Mouse (Mus musculus): ENCODE measurements around the gene App. TPM values are rescaled to one million over a fixed set of nuclear protein-coding genes. Genes with fewer than 3 reads are reported as not detected.

Gene App
- polyA plus RNA-seq, 2 experiments from 2014 or later = 0.20 to 0.30 TPM

DNA sequence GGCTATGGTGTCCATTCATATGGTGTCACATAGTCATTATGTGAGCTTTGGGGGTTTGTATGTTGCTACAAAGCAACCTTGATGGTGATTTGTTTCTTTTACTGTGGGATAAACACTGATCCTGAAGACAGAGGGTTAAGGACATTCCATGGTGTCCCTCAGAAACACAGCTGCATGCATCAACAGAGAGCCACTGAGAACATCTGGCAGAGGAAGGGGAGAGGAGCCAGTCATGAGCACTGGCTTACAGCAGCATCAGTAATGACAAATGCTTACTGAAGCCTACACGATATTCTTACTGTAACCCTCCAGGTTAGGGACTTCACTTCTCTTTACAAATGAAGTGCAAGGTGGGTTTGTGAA, 24.1 kb downstream of the App start:
- no peak for ATAC-seq

DNA sequence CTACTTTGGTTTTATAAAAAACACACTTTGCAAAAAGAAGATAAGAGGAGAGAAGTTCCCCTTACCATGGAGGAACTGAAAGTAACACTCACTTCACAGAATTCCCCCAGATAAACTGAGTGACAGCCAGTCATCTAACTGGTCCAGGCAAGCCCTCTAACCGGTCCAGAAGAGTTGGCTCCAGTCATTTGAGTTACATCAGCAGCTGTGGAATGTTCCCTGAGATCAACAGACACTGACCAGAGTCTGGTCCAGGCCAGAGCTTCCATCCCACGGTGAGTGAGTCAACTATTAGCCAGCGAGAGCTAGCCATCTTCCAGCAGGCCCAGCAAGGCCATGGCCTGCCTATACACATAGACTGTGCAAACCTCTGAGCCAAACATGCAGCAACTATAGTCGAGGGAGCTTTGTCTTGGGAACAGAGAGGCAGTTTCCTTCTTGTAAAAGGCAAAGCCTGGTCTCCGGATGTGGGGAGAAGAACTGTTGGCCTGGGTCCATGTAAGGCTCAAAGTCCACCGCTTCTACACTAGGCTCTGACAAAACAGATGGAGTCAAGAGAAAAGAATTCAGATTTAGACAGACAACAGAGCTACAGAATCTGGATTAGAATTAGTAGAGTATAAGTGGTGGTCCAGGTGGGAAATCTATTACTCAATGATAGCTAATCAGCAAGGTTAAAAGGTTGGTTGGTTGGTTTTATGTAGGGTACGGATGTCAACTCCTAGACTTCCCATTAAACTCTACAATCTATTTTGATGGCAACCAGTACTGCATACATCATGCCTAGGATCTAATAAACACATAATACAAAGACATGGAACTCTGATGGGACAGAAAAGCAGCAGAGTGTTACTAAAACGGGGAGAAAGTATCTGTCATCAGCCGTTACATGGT, 24.7 kb downstream of the App start:
- no peak for ATAC-seq

DNA sequence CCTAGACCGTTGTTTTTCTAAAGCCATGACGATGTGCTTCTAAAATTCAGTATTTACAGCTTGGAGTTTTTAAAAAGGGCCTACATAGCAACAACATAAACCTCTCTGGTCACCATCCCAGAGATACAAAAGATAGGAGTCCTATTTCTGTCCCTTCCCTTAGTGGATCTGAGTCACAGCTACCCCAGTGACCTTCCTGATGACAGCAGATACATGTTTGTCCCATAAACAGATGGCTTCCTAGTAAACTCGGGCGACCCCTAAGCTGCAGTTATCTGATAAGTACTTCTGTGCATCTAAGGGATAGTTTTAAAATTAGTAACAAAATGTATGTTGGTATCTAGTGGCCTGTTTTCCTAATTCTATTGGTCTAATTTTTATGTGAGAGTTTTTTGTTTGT, 26.1 kb downstream of the App start:
- no peak for ATAC-seq

DNA sequence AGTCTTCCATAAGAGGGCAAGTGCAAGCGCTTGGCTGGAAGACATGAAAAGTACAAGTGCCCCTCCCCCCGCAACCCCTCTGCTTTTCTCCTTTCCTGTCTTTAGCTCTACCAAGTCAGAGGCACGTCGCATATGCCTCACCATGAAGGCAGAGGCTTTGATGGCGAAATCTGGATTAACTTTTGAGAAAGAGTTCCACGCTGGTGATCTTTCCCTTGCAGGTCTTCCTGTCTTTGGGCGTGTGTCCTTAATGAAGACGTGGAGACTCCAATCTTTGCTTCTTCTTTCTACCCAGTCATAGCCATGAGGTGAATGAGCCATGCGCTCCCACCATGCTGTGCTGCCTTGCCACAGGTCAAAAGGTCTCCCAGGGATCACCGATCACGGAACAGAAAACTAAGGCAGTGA, 27.8 kb downstream of the App start:
- ATAC-seq = no peak

DNA sequence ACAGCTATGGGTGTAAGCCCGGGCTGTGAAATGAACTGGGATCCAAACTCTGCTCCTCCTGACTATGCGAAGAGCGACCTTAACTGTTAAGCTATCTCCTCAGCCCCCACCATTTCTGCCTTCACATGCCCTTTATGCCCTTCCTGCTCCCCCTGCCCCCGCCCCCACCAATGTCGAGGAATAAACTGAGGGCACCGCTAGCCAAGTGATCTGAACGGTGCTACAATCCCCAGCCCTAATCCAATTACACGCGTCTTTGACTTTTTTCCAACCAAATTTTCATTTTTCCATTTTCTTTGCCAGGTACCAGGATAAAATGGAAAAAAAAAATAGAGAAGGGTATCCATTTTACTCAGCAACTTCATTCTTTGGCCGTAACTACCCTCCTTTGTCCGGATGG, 28.2 kb downstream of the App start:
- no peak for ATAC-seq

DNA sequence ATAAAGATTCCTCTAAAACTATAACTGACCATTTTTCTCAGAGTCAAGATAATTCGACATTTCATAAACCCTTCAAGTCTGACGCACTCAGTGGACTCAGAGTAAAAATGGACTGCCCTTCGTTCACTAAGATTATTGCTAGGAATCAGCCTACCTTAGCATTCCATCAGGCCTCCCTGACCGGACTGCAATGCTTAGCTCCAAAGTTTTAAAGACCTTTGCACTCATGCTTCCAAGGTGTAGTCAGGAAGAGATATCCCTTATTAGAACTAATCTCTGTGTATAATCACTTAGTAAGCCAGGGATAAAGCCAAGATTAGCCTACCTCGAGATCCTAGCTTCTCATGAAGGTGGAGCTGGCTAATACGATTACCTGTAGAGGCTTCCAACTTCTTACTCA, 29.2 kb downstream of the App start:
- ATAC-seq = no peak

DNA sequence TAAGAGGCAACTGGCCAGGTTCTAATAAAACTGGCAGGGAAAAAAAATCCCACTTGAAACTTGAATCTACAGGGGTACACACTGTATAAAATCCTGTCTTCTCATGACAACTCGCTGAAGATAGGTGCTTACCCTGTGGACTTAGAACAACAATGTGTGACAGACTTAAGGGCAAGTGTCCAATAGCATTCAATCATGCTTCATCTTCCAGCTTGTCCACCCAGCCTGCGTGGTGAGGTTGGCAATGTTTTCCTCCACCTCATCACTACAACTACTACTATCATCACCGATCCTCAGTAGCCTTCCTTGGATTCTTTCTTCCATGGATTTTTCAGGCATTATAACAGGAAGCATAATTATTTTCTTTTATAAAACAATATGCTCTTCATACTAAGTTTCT, 29.7 kb downstream of the App start:
- no peak for ATAC-seq

DNA sequence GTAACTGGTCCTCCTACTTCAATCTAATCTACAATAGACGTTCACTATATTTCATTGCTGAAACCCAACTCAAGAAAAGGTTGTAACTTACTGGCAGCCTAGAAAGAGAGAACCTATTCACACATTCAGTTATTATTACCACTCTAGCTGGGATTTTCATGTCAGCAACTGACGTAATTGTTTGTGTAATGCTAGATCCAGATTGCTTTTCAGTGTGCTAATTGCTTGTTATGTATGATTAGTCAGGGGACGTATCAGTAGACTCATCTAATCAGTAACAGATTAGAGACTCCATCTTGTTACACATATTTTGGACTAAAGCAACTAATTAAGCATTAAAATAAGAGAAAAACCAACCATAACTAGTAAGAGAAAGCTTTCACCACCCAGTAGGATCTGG, 30.4 kb downstream of the App start:
- ATAC-seq = no peak

DNA sequence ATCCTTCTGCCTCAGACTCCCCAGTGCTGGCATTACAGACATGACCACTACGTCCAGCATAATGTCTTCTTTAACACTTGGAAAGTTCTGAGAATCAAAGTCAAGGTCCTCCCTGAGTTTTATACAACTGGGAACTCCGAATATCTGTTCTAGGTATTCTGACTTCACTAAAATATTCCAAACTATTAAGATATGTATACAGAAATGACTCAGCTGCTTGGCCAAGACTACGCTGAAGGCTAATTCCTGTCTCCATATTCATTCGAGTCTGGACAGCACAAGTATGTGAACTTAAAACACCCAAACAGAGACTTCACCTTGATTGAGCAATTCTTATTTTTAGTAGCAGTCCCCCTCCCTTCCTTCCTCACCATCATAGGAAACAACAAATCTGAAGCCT, 32.2 kb downstream of the App start:
- no peak for ATAC-seq

DNA sequence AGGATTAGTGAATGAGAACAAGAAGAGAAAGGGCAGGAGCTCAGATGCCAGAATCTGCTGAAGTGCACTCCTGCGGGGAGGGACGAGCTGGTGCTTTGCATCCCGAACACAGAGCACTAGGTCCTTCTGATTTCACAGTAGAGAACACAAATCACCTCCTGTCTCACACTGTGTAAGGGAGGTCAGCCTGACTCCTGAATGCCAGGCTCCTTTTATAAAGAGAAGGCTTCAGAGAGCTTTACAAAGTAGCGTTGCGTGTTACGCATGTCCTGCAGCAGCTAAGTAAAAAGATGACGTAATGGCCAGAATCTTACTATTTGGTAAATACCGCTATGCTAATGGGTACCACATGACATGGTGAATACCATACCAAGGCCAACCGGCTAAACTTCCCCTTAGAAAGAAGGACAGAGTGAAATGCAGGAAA, 34.4 kb downstream of the App start:
- ATAC-seq = no peak

DNA sequence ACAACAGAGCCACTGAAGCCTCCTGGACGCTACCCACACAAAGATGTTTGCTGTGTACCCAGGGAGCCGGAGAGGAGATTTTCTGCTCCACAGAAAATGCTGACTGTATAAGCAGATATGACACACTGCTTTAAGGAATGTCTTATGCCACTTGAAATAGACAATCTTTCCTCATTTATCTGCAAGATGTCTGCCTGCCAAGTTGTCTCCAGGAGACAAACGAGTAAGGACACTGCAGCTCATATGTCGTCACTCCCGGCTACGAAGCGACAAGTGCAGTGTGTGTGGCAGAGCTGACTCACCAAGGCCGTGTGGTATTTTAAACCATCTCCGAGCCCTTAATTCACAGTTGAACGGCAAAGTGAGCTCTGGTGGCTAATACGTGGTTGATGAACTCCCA, 36.2 kb downstream of the App start:
- ATAC-seq = no peak

DNA sequence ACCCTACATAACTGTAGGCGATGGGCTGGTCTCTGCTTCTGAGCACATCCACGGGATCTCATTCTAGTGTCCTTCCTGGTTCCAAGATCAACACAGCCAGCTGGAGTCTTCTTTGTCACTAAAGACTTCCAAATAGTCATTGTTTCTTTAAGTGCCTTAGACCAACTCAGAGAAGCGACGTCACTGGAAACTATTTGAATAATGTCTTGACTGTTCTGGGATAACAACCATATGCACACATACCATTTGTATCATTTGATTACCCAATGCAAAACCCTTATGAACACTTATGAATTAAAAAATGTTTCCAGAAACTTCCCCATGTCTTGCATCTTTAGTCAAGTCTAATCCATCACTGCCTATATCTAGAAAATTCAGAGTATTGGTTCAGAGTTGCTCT, 37.5 kb downstream of the App start:
- ATAC-seq = no peak

DNA sequence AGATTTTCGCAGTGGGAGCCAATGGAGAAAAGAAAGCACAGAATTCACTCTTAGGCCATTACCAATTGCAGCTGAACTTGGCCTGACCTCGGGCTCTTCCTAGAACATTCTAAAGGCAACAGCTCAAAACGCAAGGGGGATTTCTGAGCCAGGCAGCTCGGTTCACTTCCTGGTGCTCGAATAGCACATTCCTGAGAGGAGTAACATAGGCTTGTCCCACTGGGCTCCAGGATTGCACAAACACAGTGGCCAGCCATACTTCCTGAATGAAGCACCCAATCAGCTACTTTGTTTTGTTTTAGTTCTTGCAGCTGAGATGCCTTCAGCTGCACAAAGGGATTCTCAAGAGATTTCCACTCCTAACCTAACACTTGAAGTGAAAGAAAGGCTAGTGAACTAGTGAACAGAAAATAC, 40.1 kb downstream of the App start:
- no peak for ATAC-seq

DNA sequence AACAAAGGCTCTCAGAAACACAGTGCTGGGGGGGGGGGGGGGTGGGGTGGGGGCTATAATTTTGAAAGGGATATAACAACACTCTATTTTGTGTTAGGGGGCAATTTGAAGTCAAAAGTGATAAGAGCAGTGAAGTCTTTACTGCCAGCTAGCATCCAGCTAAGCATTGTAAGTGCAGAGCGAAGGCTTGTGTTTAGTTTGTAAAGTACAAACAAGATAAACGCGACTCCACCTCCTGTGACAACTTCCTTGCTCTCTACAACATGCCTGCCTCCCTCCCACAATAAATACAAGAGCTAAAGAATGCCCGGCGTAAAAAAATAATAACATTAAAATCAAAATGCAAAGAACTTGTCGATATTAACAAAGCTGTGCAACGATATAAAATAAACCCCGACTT, 40.5 kb downstream of the App start:
- ATAC-seq = no peak

DNA sequence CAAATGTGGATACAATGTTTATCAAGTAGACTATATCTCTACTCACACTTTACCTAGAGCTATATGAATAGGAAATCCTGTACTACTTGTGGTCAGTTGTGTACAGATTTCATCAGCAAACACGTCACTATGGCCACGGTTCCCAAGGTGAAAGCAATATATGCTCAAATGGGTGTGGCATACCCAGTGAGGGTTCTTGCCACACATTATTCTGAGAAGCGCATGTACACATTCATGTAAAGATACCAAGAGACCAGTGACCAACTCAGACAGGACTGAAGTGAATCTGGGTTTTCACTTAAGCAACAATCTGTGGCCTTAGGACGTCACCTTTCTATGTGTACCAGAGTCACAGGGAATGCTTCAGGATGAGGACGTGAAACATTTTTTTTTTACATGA, 41.4 kb downstream of the App start:
- no peak for ATAC-seq

DNA sequence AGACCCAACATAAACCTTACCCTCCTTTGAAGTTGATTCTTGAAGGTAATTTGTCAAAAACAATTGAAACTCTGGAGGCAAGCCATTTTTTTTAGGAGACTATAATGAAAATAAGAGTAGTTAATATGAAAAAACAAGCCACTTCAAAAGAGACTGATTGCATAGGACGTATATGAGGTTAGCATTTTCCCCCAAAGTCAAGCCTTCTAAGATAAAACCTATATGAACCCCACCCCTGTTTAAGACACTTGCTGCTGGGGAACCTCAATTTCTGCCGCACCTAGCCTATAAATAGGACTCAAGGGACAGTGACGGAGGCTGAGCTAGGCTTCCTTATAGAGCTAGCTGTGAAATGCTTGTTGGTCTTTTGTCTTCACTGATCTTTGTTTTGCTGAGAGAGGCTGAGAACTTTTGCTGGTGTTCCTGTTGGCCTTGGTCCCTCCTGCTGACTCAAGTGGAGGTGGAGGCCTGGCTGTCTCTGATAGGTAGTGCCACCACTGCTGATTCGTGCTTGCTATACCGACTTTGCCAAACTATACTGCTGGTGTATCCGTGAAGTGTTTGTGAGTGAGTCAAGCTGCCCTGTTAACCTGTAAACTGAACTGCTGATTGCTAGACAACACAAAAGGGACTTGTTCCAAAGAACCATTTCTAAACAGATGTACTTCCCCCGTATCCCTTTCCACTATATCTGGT, 42.6 kb downstream of the App start:
- no peak for ATAC-seq

DNA sequence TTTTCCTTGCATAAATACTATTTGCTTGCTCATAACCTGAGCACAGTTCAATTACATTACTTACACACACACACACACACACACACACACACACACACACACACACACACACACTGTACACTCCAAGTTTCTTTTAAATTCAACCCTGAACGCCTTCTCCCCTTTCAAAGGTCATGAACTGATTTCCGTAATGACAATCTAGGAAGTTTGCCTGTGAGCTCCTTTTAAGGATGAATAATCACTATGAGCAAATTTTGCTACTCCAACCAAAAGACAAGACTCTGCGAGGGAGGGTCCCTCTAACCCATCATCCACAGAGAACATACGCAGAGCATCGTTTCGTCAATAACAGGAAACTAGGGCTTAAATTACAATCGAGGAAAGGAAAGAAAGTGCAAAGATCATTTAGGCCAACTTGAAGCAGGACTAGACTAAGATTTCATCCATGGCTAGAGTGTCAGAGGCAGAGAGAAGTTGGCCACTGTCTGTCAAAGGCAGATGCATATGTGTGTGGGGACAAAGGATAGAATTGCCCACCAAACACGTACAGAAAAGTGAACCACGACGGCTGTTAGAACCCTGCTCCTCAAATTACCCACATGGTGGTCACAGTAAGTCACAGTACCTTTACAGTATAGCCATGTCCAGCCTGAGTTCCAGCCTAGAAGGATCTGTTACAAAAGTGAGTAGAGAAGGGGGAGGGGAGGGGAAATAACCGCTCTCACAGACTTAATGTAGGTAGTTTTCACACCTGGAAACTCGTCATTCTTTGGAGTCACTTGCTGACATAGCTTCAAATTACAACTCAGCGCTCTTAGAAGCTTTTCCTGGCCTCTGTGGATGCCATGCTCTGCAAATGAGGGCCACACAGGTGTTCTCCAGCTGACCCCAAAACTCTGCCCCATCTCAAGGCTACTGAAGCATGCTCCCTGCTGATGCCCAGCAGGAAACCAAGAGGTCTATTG, 44.6 kb downstream of the App start:
- no peak for ATAC-seq

DNA sequence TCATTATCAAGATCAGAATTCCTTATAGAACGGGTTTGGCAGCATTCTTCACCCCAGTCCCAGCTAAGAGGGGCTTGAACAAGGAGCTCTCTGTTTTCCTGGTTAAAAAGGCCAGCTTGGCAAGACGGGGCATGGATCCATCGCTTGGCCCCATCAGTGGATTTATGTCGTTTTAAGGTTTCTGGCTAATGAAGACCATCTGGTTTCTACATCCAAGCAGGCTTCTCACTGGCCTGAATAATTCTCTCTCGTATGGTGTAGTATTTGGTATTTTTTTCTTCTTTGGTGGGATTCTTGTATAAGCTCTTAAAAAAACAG, 45.3 kb downstream of the App start:
- no peak for ATAC-seq

DNA sequence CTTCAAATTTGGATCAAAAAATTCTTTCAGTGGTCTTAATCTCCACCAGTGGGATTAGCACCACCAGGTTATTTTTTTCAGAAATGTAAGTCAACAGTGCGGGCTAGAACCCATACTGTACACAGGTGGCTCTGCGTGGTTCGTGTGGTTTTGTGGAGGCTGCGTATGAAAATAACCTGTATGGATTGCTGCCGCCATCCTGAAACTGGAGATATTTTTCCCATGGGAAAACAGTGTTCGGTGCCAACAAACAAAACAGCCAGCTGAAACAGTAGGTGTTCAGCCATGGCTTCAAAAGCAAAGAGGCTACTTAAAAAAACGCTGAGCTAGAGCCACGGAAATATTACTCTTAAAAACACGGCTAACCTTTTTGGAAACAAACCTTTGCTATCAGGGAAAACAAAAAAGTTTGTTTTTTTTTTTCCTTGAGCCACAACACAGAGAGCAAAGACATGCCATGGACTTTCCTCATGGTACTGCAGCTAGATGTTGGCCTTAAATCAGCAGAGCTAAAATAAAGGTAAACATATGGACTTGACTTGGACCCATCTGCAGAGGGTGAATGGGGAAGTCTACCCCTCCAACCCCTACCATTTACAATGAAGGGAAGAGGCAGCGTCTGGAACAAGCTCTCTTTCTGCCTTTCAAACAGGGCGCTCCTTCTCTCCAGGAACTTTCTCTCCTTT, 45.8 kb downstream of the App start:
- ATAC-seq = no peak

DNA sequence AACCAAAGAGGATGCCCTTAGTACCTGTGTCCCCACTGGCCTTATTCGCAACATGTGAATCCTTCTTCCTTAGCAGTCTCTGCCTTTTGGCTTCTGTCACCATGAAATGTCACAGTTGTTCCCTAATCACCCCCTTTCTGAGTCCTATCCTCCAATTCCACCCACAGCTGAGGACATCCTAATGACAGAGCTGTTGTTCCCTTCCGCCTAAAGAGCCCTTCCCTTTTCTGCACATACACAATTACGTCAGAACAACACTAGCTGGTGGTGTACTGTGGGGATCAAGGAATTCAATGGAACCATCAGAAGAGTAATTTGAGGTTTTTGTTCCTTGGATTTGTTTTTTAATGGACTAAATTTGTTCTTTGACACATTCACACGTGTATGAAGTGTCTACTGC, 48.9 kb downstream of the App start:
- no peak for ATAC-seq

DNA sequence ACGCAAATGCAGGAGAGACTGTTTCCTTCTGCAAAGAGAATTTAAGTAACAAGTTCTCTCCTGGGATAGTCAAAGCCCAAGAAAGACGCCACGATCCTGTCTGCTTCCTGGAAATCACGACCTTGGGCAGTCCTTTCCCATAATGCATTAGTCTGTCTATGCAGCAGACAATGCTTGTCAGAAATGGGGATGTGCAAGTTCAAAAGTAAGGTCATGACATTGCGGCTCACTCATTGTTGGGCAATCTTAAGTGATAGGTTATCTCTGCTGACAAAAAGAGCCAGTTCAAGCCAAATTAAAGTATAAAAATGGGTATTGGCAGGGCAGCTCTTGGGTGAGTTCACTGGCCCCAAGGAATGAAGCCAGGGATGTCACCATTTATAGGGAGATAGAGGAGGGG, 51.6 kb downstream of the App start:
- no peak for ATAC-seq

DNA sequence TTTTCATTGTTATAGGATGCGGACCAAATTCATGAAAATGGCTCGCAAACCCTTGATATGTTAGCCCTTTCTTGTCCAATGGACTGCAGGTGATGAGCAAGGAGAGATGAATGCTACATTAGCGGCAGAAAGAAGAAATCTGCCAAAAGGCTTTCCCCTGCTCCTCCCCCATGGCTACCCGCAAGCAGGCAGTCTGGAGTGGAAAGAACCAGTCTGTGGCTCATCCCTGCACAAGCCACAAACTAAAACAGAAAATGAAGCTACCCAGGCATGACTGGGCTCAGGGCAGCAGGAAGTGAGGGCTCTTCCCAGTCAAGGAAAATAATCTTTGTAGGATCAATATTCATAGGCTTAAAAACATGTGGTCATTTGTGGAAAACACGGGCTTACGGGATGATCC, 54.6 kb downstream of the App start:
- ATAC-seq = no peak

DNA sequence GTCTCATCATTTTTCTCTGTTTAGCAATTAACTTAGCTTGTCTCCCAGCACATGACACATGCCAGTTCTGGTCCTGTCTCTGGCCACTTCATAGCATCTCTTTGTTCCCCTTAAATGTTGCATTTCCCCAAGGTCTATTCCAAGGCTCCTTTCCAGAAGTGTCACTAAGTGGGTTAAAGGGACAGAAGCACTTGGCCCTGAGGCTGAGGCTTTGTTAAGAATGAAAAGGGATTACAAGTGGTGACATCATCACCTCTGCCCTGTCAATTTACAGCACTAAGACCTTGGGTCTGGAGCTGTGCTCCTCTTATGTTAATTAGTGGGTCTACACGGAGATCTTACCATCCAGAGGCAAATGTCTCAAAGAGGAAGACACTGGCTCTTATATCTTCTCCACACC, 56.0 kb downstream of the App start:
- ATAC-seq = no peak

Measured in CD4-positive, CD25-positive, alpha-beta regulatory T cell, adult 4 months (primary cell).